Mouse (Mus musculus) liver, postnatal 0 days (tissue): ENCODE measurements around the gene Ube2z. TPM values are rescaled to one million over a fixed set of nuclear protein-coding genes. Genes with fewer than 3 reads are reported as not detected.
A peak's percentile ranks its signal among the peaks of the same experiment; 100 is the strongest.

Experiments used
- ATAC-seq: fragments of 200-750 bp; cut with Nextera tagmentation; 2 replicates; pipeline ENCODE4 v1.8.0; 2017; ENCODE audit warnings: mild to moderate bottlenecking, moderate library complexity
- DNase-seq: peaks from one replicate; pipeline ENCODE4 v3.0.0-alpha.2; 2016
- H3K27ac ChIP-seq: fragments of 300-500 bp; sonication (generic); 2 replicates; pipeline ENCODE4 v1.5.1; 2014; ENCODE audit warnings: antibody characterized with exemption, moderate library complexity, mild to moderate bottlenecking, low read depth
- H3K27me3 ChIP-seq: fragments of 300-500 bp; sonication (generic); 2 replicates; pipeline ENCODE4 v1.6.1; 2014; ENCODE audit warnings: low read length, control low read depth, mixed read lengths; ENCODE audit not compliant: insufficient read depth
- H3K36me3 ChIP-seq: fragments of 300-500 bp; sonication (generic); replicated peaks from 2 replicates; pipeline ENCODE4 v1.6.1; 2014; ENCODE audit warnings: mild to moderate bottlenecking, control low read depth, low read length, moderate library complexity, mixed read lengths; ENCODE audit not compliant: insufficient read depth
- H3K4me1 ChIP-seq: fragments of 300-500 bp; sonication (generic); 2 replicates; pipeline ENCODE4 v1.6.1; 2014; ENCODE audit warnings: antibody characterized with exemption, mild to moderate bottlenecking, control low read depth; ENCODE audit not compliant: insufficient read depth
- H3K4me2 ChIP-seq: fragments of 300-500 bp; sonication (generic); 2 replicates; pipeline ENCODE4 v1.6.1; 2014; ENCODE audit warnings: low read depth, mild to moderate bottlenecking, low read length, moderate library complexity, mixed read lengths
- H3K4me3 ChIP-seq: fragments of 300-500 bp; sonication (generic); 2 replicates; pipeline ENCODE4 v1.5.1; 2014; ENCODE audit warnings: low read depth, low read length
- H3K9ac ChIP-seq: fragments of 300-500 bp; sonication (generic); replicated peaks from 2 replicates; pipeline ENCODE4 v1.6.1; 2014; ENCODE audit warnings: mild to moderate bottlenecking, moderate library complexity
- H3K9me3 ChIP-seq: fragments of 300-500 bp; sonication (generic); 2 replicates; pipeline ENCODE4 v1.6.1; 2016; ENCODE audit warnings: mild to moderate bottlenecking, control low read depth, low read length, mixed read lengths
- CTCF ChIP-seq: sonication (generic); IDR thresholded peaks from 2 replicates; pipeline ENCODE4 v1.5.1; 2016; ENCODE audit warnings: antibody characterized with exemption, low read depth
- EP300 ChIP-seq: IDR thresholded peaks from 2 replicates; pipeline ENCODE4 v1.6.1; 2016; ENCODE audit warnings: antibody characterized with exemption, low read depth, mild to moderate bottlenecking
- WGBS: fragments of 180-500 bp; shearing (Covaris S2); extraction: QIAGEN DNeasy Blood & Tissue Kit; methylation state at CpG from one replicate; pipeline ENCODE4 v1.1.7; 2014; ENCODE audit not compliant: insufficient replicate concordance; 5-methylcytosine and 5-hydroxymethylcytosine counted together
- polyA plus RNA-seq: library from polyadenylated mRNA; unstranded; fragments of >200 nt; fragmentation: Nextera tagmentation; extraction: Ambion mirVana; gene quantifications from 2 replicates; pipeline ENCODE4 v1.2.1, GENCODE M21; 2015

Gene Ube2z
- polyA plus RNA-seq, 1 experiment from 2014 or later = 11.5 TPM

GRCm38 (mm10) chr11:96035133-96035532 lies 30.1 kb downstream of the Ube2z start:
- Histone ChIP-seq H3K4me3 (peak overlapping the region; percentile 80), H3K4me1 (peaks cover 15% of the 10 kb centered on the region), H3K9ac (peak overlapping the region; percentile 76), H3K9me3 (no peaks in the 10 kb centered on the region), H3K36me3 (peaks cover 15% of the 10 kb centered on the region), H3K27me3 (no peaks in the 10 kb centered on the region), H3K27ac (peak overlapping the region; percentile 8; the same call in 1 of the 2 replicates), H3K4me2 (peak overlapping the region; percentile 67)
- no peak for TF ChIP-seq CTCF
- TF ChIP-seq EP300 = no peak
- peak; percentile 53 for ATAC-seq
- WGBS = 3% methylated on average over 6 of the region's 6 CpGs
- no peak for DNase-seq

- peaks cover 15% of the 10 kb centered on the region for H3K4me1 ChIP-seq
- under 1% methylated on average over 29 of the region's 29 CpGs for WGBS
Observed at GRCm38 (mm10) chr11:96034596-96035052, 30.6 kb downstream of the Ube2z start, which contains the start of gene Snf8. Gene Snf8, plus strand, starts transcription at chr11:96034885.

GRCm38 (mm10) chr11:96034116-96034515 lies 31.1 kb downstream of the Ube2z start:
- Histone ChIP-seq H3K9me3 (no peaks in the 10 kb centered on the region), H3K27ac (peak overlapping the region; percentile 63), H3K4me1 (peaks cover 15% of the 10 kb centered on the region), H3K36me3 (peaks cover 11% of the 10 kb centered on the region), H3K4me3 (peak overlapping the region; percentile 80), H3K9ac (peak overlapping the region; percentile 76), H3K4me2 (peak overlapping the region; percentile 67), H3K27me3 (no peaks in the 10 kb centered on the region)
- ATAC-seq (no peak), DNase-seq (no peak)
- 50% methylated on average over 8 of the region's 8 CpGs for WGBS
- no peak for TF ChIP-seq CTCF
- no peak for TF ChIP-seq EP300

More at GRCm38 (mm10) chr11:96034596-96035052, 30.6 kb downstream of the Ube2z start, which contains the start of gene Snf8:
- Histone ChIP-seq H3K4me3 (peak within 1 kb of the TSS; percentile 80), H3K36me3 (peaks cover 15% of the 10 kb centered on the region), H3K9me3 (no peaks in the 10 kb centered on the region), H3K27ac (peak within 1 kb of the TSS; percentile 63), H3K27me3 (no peaks in the 10 kb centered on the region), H3K4me2 (peak within 1 kb of the TSS; percentile 67), H3K9ac (peak within 1 kb of the TSS; percentile 76)
- no peak; the same call in 1 of the 2 replicates for TF ChIP-seq EP300
- TF ChIP-seq CTCF = no peak
- DNase-seq (peak; percentile 96), ATAC-seq (peak; percentile 92)

- Histone ChIP-seq H3K9me3 (no peaks in the 10 kb centered on the region), H3K27me3 (no peaks in the 10 kb centered on the region), H3K4me1 (peaks cover 15% of the 10 kb centered on the region), H3K4me3 (no peak overlapping the region), H3K27ac (no peak overlapping the region), H3K9ac (no peak overlapping the region), H3K36me3 (0 out of 2 replicates have a peak, but pooled peaks cover 4% of the 10 kb centered on the region), H3K4me2 (no peak overlapping the region)
- no peak for TF ChIP-seq EP300
- TF ChIP-seq CTCF = peak; percentile 47
- no peak for ATAC-seq
- WGBS = 93% methylated on average over 3 of the region's 3 CpGs
- no peak for DNase-seq
Observed at GRCm38 (mm10) chr11:96033264-96033663, 31.9 kb downstream of the Ube2z start.

- Histone ChIP-seq H3K36me3 (no peaks in the 10 kb centered on the region), H3K9ac (no peak overlapping the region), H3K9me3 (no peaks in the 10 kb centered on the region), H3K4me3 (no peak overlapping the region), H3K4me1 (peaks cover 15% of the 10 kb centered on the region), H3K27ac (no peak overlapping the region), H3K4me2 (no peak overlapping the region), H3K27me3 (no peaks in the 10 kb centered on the region)
- no peak for ATAC-seq
- 74% methylated on average over 2 of the region's 2 CpGs for WGBS
- DNase-seq = no peak
- TF ChIP-seq CTCF (peak; percentile 45), EP300 (no peak)
Observed at GRCm38 (mm10) chr11:96031701-96032100, 33.5 kb downstream of the Ube2z start.

- TF ChIP-seq CTCF = no peak
- ATAC-seq = no peak
- no peaks in the 10 kb centered on the region for H3K27me3 ChIP-seq
- no peak overlapping the region for H3K4me2 ChIP-seq
- DNase-seq = no peak
- H3K4me3 ChIP-seq = no peak overlapping the region
- 58% methylated on average over 3 of the region's 3 CpGs for WGBS
- H3K4me1 ChIP-seq = peaks cover 13% of the 10 kb centered on the region
- H3K9ac ChIP-seq = no peak overlapping the region
- H3K36me3 ChIP-seq = no peaks in the 10 kb centered on the region
- no peak overlapping the region for H3K27ac ChIP-seq
- H3K9me3 ChIP-seq = no peaks in the 10 kb centered on the region
Observed at GRCm38 (mm10) chr11:96030571-96030970, 34.6 kb downstream of the Ube2z start.
